Mouse (Mus musculus) forebrain, embryonic 11.5 days (tissue): Measurements from ENCODE around the gene Gjb4. TPM values are rescaled to one million over a fixed set of nuclear protein-coding genes. Genes with fewer than 3 reads are reported as not detected.

Experiments used
- ATAC-seq: fragments of 200-750 bp; cut with Nextera tagmentation; replicated peaks from 2 replicates; pipeline ENCODE4 v1.8.0; 2017; ENCODE audit warnings: moderate TSS enrichment; ENCODE audit not compliant: low FRiP score
- DNase-seq: peaks from one replicate; pipeline ENCODE4 v3.0.0-alpha.2; 2017; ENCODE audit warnings: low spot score
- H3K27ac ChIP-seq: fragments of 300-500 bp; sonication (generic); 2 replicates; pipeline ENCODE4 v1.5.1; 2014; ENCODE audit warnings: low read depth, low read length
- H3K27me3 ChIP-seq: fragments of 300-500 bp; sonication (generic); 2 replicates; pipeline ENCODE4 v1.6.1; 2014; ENCODE audit warnings: mild to moderate bottlenecking, low read length, mixed read lengths; ENCODE audit not compliant: control insufficient read depth, insufficient read depth
- H3K36me3 ChIP-seq: fragments of 300-500 bp; sonication (generic); 2 replicates; pipeline ENCODE4 v1.6.1; 2014; ENCODE audit warnings: mild to moderate bottlenecking, low read length, moderate library complexity, mixed read lengths; ENCODE audit not compliant: control insufficient read depth, insufficient read depth
- H3K4me1 ChIP-seq: fragments of 300-500 bp; sonication (generic); replicated peaks from 2 replicates; pipeline ENCODE4 v1.6.1; 2014; ENCODE audit warnings: low read length, mixed read lengths; ENCODE audit not compliant: control insufficient read depth, insufficient read depth
- H3K4me2 ChIP-seq: fragments of 300-500 bp; sonication (generic); 2 replicates; pipeline ENCODE4 v1.6.1; 2014; ENCODE audit warnings: low read depth, mild to moderate bottlenecking, low read length, moderate library complexity, mixed read lengths; ENCODE audit not compliant: severe bottlenecking
- H3K4me3 ChIP-seq: fragments of 300-500 bp; sonication (generic); 2 replicates; pipeline ENCODE4 v1.5.1; 2014; ENCODE audit warnings: low read depth, low read length
- H3K9ac ChIP-seq: fragments of 300-500 bp; sonication (generic); 2 replicates; pipeline ENCODE4 v1.6.1; 2014; ENCODE audit warnings: low read length
- H3K9me3 ChIP-seq: fragments of 300-500 bp; sonication (generic); 2 replicates; pipeline ENCODE4 v1.6.1; 2016; ENCODE audit warnings: low read length, mixed read lengths; ENCODE audit not compliant: control insufficient read depth
- WGBS: fragments of 180-500 bp; shearing (Covaris S2); extraction: QIAGEN DNeasy Blood & Tissue Kit; methylation state at CpG from one replicate; pipeline ENCODE4 v1.1.7; 2014; 5-methylcytosine and 5-hydroxymethylcytosine counted together
- polyA plus RNA-seq: library from polyadenylated mRNA; unstranded; fragments of >200 nt; fragmentation: Nextera tagmentation; extraction: Ambion mirVana; gene quantifications from 2 replicates; pipeline ENCODE4 v1.2.1, GENCODE M21; 2014

The Gjb4 gene
- polyA plus RNA-seq, 1 experiment from 2014 or later, result not detected

- Histone ChIP-seq H3K9ac (no peak overlapping the region), H3K4me1 (no peaks in the 10 kb centered on the region; the same call in 1 of the 2 replicates), H3K4me2 (no peak overlapping the region), H3K9me3 (no peaks in the 10 kb centered on the region), H3K27ac (no peak overlapping the region), H3K36me3 (no peaks in the 10 kb centered on the region), H3K4me3 (no peak overlapping the region), H3K27me3 (no peaks in the 10 kb centered on the region)
- DNase-seq, result no peak
- no peak for ATAC-seq
- 77% methylated on average over 2 of the region's 3 CpGs for WGBS
Observed at GRCm38 (mm10) chr4:127362520-127362919, 8.6 kb upstream of the Gjb4 start.

- no peak within 1 kb of the TSS for H3K27ac ChIP-seq
- DNase-seq, result no peak
- 25% methylated on average over 5 of the region's 5 CpGs for WGBS
Observed at GRCm38 (mm10) chr4:127358018-127358417, 4.1 kb upstream of the Gjb4 start, which contains the start of gene Gjb5. Gene Gjb5 (minus strand): TSS chr4:127358181.

GRCm38 (mm10) chr4:127354506-127355485, 915 bp upstream of the Gjb4 start:
- Histone ChIP-seq H3K36me3 (no peaks in the 10 kb centered on the region), H3K4me1 (no peaks in the 10 kb centered on the region; the same call in 1 of the 2 replicates), H3K9me3 (no peaks in the 10 kb centered on the region), H3K9ac (no peak overlapping the region), H3K4me2 (no peak overlapping the region), H3K4me3 (no peak overlapping the region), H3K27ac (no peak overlapping the region), H3K27me3 (no peaks in the 10 kb centered on the region)
- WGBS, result 83% methylated on average over 15 of the region's 15 CpGs
- no peak for DNase-seq
- no peak for ATAC-seq

More at GRCm38 (mm10) chr4:127358018-127358417, 4.1 kb upstream of the Gjb4 start, which contains the start of gene Gjb5:
- Histone ChIP-seq H3K4me2 (no peak within 1 kb of the TSS), H3K4me3 (no peak within 1 kb of the TSS), H3K9ac (no peak within 1 kb of the TSS), H3K9me3 (no peaks in the 10 kb centered on the region), H3K36me3 (no peaks in the 10 kb centered on the region), H3K4me1 (no peaks in the 10 kb centered on the region; the same call in 1 of the 2 replicates), H3K27me3 (no peaks in the 10 kb centered on the region)
- no peak for ATAC-seq

GRCm38 (mm10) chr4:127352594-127352993, 1.3 kb downstream of the Gjb4 start:
- no peak overlapping the region for H3K4me3 ChIP-seq
- DNase-seq (no peak), ATAC-seq (no peak)
- no peaks in the 10 kb centered on the region; the same call in 1 of the 2 replicates for H3K4me1 ChIP-seq
- H3K27ac ChIP-seq, result no peak overlapping the region
- WGBS, result 37% methylated on average over 1 of the region's 1 CpGs
- no peak overlapping the region for H3K4me2 ChIP-seq
- H3K9me3 ChIP-seq, result no peaks in the 10 kb centered on the region
- no peaks in the 10 kb centered on the region for H3K27me3 ChIP-seq
- no peaks in the 10 kb centered on the region for H3K36me3 ChIP-seq
- H3K9ac ChIP-seq, result no peak overlapping the region

- H3K36me3 ChIP-seq, result no peaks in the 10 kb centered on the region
Observed at GRCm38 (mm10) chr4:127349560-127350300, 4.2 kb downstream of the Gjb4 start.

GRCm38 (mm10) chr4:127345000-127345399, 8.9 kb downstream of the Gjb4 start:
- Histone ChIP-seq H3K9me3 (no peaks in the 10 kb centered on the region), H3K27ac (no peak overlapping the region), H3K9ac (no peak overlapping the region), H3K4me2 (no peak overlapping the region), H3K36me3 (no peaks in the 10 kb centered on the region), H3K4me1 (no peaks in the 10 kb centered on the region), H3K27me3 (no peaks in the 10 kb centered on the region), H3K4me3 (no peak overlapping the region)
- DNase-seq (no peak), ATAC-seq (no peak)
- 87% methylated on average over 5 of the region's 5 CpGs for WGBS

More at GRCm38 (mm10) chr4:127349560-127350300, 4.2 kb downstream of the Gjb4 start:
- H3K9ac ChIP-seq, result no peak overlapping the region
- H3K4me2 ChIP-seq, result no peak overlapping the region
- DNase-seq (no peak), ATAC-seq (no peak)
- no peaks in the 10 kb centered on the region for H3K4me1 ChIP-seq
- no peak overlapping the region for H3K27ac ChIP-seq
- no peak overlapping the region for H3K4me3 ChIP-seq
- H3K9me3 ChIP-seq, result no peaks in the 10 kb centered on the region
- 71% methylated on average over 4 of the region's 4 CpGs for WGBS
- H3K27me3 ChIP-seq, result no peaks in the 10 kb centered on the region

GRCm38 (mm10) chr4:127341372-127341771, 12.5 kb downstream of the Gjb4 start:
- Histone ChIP-seq H3K36me3 (no peaks in the 10 kb centered on the region), H3K9ac (no peak overlapping the region), H3K27me3 (no peaks in the 10 kb centered on the region), H3K4me1 (no peaks in the 10 kb centered on the region), H3K4me2 (no peak overlapping the region), H3K4me3 (no peak overlapping the region), H3K9me3 (no peaks in the 10 kb centered on the region), H3K27ac (no peak overlapping the region)
- WGBS, result 69% methylated on average over 6 of the region's 6 CpGs
- no peak for ATAC-seq
- no peak for DNase-seq

GRCm38 (mm10) chr4:127337668-127338067, 16.2 kb downstream of the Gjb4 start:
- Histone ChIP-seq H3K4me2 (no peak overlapping the region), H3K27ac (no peak overlapping the region), H3K4me1 (no peaks in the 10 kb centered on the region), H3K36me3 (no peaks in the 10 kb centered on the region), H3K9ac (no peak overlapping the region), H3K27me3 (no peaks in the 10 kb centered on the region), H3K4me3 (no peak overlapping the region), H3K9me3 (no peaks in the 10 kb centered on the region)
- WGBS, result 86% methylated on average over 5 of the region's 5 CpGs
- ATAC-seq (no peak), DNase-seq (no peak)
